Mouse (Mus musculus) cerebellum, adult 2 months (tissue): Measurements from ENCODE around the gene Ogdh.

Experiments
- CTCF ChIP-seq: fragments of 200-500 bp; IDR thresholded peaks from 2 replicates; pipeline ENCODE4 v1.5.1; 2011; ENCODE audit warnings: low read depth, mild to moderate bottlenecking, control low read depth, low read length, moderate library complexity, borderline replicate concordance; ENCODE audit not compliant: insufficient read depth
- POLR2A ChIP-seq: fragments of 200-500 bp; IDR thresholded peaks from 2 replicates; pipeline ENCODE4 v1.6.1; 2011; ENCODE audit warnings: low read length, control low read depth, borderline replicate concordance; ENCODE audit not compliant: insufficient read depth

- TF ChIP-seq CTCF (no peak), POLR2A (no peak)
Observed at GRCm38 (mm10) chr11:6308181-6308580, 16.7 kb downstream of the Ogdh start.
